Mouse (Mus musculus): Measurements from ENCODE around the gene Rnf114.

The Rnf114 gene

GRCm38 (mm10) chr2:167503253-167503895 is 10.9 kb downstream of the Rnf114 start:
- DNase-seq (ENCODE audit: low read depth, low spot score): peak; percentile 79

- DNase-seq (ENCODE audit: low read depth, low spot score): no peak
Observed at GRCm38 (mm10) chr2:167503896-167504349, 11.5 kb downstream of the Rnf114 start.

GRCm38 (mm10) chr2:167505127-167505526 is 12.7 kb downstream of the Rnf114 start:
- DNase-seq (ENCODE audit: low read depth, low spot score): no peak

- no peak for DNase-seq (ENCODE audit: low read depth, low spot score)
Observed at GRCm38 (mm10) chr2:167506546-167507260, 14.3 kb downstream of the Rnf114 start.

- no peak for DNase-seq (ENCODE audit: low read depth, low spot score)
Observed at GRCm38 (mm10) chr2:167507719-167508385, 15.4 kb downstream of the Rnf114 start.

- DNase-seq (ENCODE audit: low read depth, low spot score): no peak
Observed at GRCm38 (mm10) chr2:167508569-167508968, 16.1 kb downstream of the Rnf114 start.

GRCm38 (mm10) chr2:167510485-167510884 is 18.0 kb downstream of the Rnf114 start:
- no peak for DNase-seq (ENCODE audit: low read depth, low spot score)

GRCm38 (mm10) chr2:167512365-167512764 is 19.9 kb downstream of the Rnf114 start:
- no peak for DNase-seq (ENCODE audit: low read depth, low spot score)

GRCm38 (mm10) chr2:167512970-167513369 is 20.5 kb downstream of the Rnf114 start:
- DNase-seq (ENCODE audit: low read depth, low spot score): no peak

GRCm38 (mm10) chr2:167514641-167515040 is 22.2 kb downstream of the Rnf114 start:
- DNase-seq (ENCODE audit: low read depth, low spot score): no peak

- DNase-seq (ENCODE audit: low read depth, low spot score): no peak
Observed at GRCm38 (mm10) chr2:167515688-167516087, 23.2 kb downstream of the Rnf114 start.

- DNase-seq (ENCODE audit: low read depth, low spot score): no peak
Observed at GRCm38 (mm10) chr2:167519606-167520252, 27.3 kb downstream of the Rnf114 start.

- no peak for DNase-seq (ENCODE audit: low read depth, low spot score)
Observed at GRCm38 (mm10) chr2:167528278-167528677, 35.8 kb downstream of the Rnf114 start.

GRCm38 (mm10) chr2:167529935-167530513 is 37.6 kb downstream of the Rnf114 start:
- DNase-seq (ENCODE audit: low read depth, low spot score): no peak

- no peak for DNase-seq (ENCODE audit: low read depth, low spot score)
Observed at GRCm38 (mm10) chr2:167530536-167530935, 38.1 kb downstream of the Rnf114 start.

- DNase-seq (ENCODE audit: low read depth, low spot score): no peak
Observed at GRCm38 (mm10) chr2:167532131-167532530, 39.7 kb downstream of the Rnf114 start.

GRCm38 (mm10) chr2:167533880-167534279 is 41.4 kb downstream of the Rnf114 start:
- no peak for DNase-seq (ENCODE audit: low read depth, low spot score)

- no peak for DNase-seq (ENCODE audit: low read depth, low spot score)
Observed at GRCm38 (mm10) chr2:167536320-167536945, 44.0 kb downstream of the Rnf114 start.

- DNase-seq (ENCODE audit: low read depth, low spot score): peak; percentile 94
Observed at GRCm38 (mm10) chr2:167537476-167538297, 45.2 kb downstream of the Rnf114 start, which contains the start of gene Snai1. TSS of gene Snai1 (plus strand) at chr2:167538195.

- DNase-seq (ENCODE audit: low read depth, low spot score): no peak
Observed at GRCm38 (mm10) chr2:167538671-167539306, 46.3 kb downstream of the Rnf114 start.
